Mouse (Mus musculus) frontal cortex, postnatal 14 days (tissue): ENCODE data around the gene Polr1d.

Experiments
- DNase-seq, 2 experiments: peaks; one replicate each; pipeline ENCODE4 v3.0.0; 2022; ENCODE audit warnings: low spot score in 2 of 2

The Polr1d gene

GRCm38 (mm10) chr5:147086816-147087215 is 10.0 kb downstream of the Polr1d start:
- DNase-seq = no peak

- DNase-seq = no peak
These were observed 13.0 kb downstream of the Polr1d start for GRCm38 (mm10) chr5:147089836-147090235.

- no peak for DNase-seq
These were observed 13.6 kb downstream of the Polr1d start for GRCm38 (mm10) chr5:147090256-147090963.

DNA sequence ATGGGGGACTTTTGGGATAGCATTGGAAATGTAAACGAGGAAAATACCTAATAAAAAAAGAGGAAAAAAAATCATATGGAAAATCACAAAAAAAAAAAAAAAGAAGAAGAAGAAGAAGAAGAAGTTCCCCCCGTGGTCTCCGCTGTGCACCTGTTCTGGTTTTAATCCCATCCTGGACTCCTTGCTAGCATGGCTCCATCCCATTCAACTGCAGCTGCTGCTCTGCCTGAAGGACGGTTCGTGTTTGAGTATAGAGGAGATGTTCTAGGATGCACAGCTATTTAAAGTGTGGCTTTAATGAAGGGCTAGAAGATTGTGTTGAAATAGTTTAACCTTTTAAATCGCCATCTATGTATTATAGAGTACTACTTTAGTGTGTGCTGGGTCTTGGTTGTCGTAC is 15.6 kb downstream of the Polr1d start:
- no peak for DNase-seq

- no peak for DNase-seq
These were observed 17.4 kb downstream of the Polr1d start for GRCm38 (mm10) chr5:147094296-147094695.

DNA sequence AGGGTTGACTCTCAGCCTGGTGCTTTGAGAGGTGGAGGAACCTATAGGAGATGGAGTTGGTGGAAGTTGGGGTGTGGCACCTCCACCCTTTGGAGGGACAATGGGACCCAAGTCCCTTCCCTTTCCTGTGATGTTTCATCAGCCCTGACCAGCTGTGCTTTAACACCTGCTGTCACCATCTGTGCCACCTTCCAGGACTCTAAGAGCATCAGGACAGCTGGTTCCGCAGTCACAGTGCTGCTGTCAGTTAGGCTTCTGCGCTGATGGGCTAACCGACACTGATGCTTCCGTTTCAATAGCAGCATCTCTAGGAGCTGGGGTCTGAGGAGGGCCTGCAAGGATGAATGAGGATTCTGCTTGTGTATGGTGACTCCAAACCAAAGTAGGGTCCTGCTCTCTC is 19.7 kb downstream of the Polr1d start:
- DNase-seq = no peak

- DNase-seq = no peak
These were observed 21.8 kb downstream of the Polr1d start for GRCm38 (mm10) chr5:147098667-147099066.

DNA sequence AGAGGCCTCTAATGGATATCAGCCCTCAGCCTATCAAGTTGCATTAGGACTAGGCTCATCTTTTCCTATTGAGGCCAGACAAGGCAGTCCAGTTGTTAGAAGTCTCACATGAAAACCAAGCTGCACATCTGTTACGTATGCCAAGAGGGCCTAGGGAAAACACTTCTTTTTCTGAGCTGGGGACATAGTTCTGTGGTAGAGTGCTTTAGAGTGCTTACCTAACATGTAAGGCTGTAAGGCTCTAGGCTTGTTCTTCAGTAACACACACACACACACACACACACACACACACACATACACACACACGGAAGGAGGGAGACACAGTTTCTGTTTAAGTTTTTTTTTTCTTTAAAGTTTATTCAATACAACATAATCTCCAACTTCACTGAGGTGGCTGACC is 23.3 kb downstream of the Polr1d start:
- no peak for DNase-seq

DNA sequence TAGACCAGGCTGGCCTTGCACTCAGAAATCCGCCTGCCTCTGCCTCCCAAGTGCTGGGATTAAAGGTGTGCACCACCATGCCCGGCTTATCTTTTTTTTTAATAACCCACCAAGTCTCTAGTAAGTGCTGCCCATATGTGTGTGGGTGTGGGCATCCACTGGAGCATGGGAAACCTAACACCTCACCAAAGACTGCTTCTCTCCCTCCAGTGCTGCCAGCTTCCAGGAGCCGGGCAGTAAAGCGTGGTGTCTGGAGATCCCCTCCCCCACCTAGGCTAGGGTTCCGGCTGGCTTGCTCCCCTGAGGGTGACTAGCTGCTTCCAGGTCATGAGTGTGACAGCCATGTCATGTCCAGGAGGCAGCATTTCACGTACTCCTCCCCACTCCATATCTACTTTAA is 25.4 kb downstream of the Polr1d start:
- DNase-seq = no peak

GRCm38 (mm10) chr5:147107276-147107675 is 30.4 kb downstream of the Polr1d start:
- no peak for DNase-seq

DNA sequence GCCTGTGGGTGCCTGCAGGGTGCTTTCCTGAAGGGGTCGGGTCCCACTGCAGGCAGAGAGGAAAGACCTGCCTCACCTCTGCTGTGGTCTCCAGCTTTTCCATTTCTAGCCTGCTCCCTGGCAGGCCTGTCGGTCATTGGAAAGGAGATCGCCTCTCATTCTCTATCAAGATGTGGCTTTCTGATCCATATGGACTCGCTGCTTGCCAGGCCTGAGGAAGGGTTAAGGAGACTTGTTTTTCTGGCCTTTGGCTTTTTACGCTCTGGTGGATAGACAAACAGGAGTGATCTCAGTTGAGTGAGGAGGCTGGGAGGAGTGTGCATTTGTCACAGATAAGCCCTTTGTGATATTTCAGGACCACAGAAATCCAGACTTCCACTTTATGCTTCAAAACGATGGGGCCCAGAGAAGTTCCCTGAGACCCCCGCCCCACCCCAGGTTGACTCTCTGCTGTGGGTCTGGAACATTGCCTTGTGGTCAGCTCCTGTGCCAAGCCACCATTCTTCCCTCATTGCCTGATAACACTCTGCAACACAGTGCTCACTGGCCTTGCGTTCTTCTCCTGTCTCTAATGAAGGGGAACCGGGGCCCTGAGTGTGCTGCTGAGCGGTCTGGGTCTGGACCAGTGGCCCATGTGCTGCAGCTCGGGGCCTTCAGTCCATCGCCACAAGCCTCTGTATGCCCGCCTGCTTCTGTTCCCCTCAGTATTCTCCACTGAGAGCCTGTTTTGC is 32.2 kb downstream of the Polr1d start:
- DNase-seq = no peak

DNA sequence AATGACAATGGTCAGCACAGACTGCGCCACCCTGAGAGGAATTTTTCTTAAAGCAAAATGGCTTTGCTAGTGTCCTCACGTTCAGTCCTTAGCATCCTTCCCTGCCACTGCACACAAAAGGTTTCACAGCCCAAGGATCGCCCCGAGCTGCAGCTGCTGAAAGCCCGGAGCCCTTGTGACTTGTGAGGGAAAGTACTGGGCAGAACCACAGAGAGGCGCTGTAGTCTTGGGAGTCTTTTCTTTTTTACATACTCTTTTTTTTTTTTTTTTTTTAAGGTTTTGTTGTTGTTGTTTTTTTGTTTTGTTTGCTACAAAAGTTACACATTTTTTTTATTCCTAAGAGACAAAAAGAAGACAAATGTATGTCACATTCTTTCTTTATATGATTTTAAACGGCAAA is 37.9 kb downstream of the Polr1d start:
- no peak for DNase-seq

GRCm38 (mm10) chr5:147115631-147116030 is 38.8 kb downstream of the Polr1d start:
- DNase-seq = no peak

DNA sequence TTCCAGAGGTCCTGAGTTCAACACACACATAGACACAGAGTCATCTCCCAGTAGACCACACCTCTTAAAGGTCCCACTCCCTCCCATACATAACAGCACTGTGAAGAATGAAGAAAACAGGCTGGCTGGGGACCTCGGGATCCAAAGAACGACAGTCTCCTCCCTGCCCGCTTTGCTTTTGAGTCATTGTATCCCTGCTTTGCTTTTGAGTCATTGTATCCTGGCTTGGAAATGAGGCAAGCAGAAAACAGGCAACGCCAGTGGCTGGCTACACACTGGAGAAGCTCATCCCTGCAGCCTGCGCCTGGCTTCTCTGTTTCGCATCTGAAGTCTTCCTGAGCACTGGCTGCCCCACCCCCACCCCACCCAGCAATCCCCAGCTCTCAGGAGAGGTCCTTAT is 40.2 kb downstream of the Polr1d start:
- DNase-seq = no peak

- no peak for DNase-seq
These were observed 44.3 kb downstream of the Polr1d start for GRCm38 (mm10) chr5:147121146-147121545.

DNA sequence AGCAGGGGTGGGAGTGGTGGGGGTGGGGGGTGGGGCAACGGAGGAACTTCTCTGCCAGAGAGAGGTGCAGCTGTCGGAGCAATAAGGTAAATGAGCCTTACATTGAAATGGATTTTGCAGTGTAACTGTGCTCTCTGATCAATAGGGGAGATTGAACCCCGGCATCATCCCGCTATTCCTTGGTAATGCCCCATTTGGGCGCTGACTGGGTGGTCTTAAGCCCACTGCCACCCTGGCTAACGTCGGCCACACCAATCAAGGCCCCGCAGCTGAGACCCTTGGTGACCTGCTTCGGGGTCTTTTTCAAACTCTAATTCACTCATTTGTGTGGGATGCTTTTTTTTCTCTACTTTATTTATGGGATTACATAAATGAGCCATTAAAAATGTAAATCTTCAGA is 47.9 kb downstream of the Polr1d start:
- no peak for DNase-seq

DNA sequence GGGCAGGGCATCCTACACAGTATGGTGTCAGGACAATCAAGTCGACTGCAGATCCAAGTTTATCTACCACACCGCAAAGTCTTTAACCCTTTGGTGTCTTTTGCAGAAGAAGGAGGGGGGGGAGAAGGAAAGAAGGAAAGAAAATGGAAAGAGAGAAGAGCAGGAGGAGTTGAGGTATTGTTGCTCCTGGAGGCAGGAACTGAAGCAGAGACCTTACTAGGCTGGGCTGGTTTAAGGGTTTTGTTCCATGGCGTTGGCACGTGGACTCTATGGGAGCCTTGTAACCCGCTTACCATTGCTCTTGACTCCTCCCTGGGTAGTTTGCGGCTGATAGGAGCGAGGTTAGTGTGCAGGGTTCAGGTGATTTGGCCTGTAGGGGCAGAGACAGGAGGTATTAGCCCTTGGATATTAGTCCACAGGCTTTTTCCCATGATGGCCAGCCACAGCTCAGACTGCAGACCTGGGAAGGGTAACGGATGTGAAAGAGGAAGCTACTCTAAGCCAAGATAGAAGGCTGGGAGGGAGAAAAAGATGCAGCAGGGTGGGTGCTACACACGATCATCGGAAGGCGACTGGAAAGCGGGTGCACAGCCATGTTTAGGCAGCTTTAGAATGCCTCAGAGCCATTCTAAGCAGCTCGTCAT is 48.8 kb downstream of the Polr1d start:
- no peak for DNase-seq

DNA sequence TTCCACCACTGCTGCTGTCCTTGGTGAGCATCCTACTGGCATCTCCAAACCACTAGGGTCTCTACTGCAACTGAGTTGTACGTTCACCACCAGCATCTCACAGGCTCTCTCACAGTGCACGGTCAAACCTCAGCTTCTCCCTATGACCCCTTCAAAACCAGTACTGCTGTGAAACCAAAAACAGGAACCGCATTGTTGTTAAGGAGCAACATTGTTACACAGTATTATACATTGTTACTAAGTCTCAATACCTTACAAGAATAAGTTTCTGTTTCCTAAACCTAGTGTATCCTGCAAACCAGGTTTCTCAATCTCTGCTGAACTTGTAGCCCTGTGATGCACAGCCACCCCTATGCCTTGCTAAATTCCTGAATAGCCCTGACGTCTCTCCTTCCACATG is 51.0 kb downstream of the Polr1d start:
- DNase-seq = no peak

DNA sequence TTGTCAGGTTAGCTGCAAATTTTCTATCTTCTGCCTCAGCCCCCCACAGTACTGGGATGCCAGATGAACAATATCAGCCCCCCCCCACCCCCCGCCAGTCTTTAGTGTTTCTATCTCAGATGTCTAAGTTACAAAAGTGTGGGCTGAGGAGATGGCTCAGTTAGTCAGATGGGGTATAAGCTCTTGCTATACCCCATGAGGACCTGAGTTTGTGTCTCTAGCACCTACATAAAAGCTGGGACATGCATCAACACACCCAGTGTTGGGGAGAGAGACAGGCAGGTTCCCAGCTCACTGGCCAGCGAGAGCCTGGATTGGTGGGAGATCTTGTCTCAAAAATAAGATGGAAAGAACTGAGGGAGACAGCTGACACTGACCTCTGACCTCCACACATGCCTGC is 52.6 kb downstream of the Polr1d start:
- no peak for DNase-seq

GRCm38 (mm10) chr5:147131912-147132311 is 55.1 kb downstream of the Polr1d start:
- DNase-seq = no peak

DNA sequence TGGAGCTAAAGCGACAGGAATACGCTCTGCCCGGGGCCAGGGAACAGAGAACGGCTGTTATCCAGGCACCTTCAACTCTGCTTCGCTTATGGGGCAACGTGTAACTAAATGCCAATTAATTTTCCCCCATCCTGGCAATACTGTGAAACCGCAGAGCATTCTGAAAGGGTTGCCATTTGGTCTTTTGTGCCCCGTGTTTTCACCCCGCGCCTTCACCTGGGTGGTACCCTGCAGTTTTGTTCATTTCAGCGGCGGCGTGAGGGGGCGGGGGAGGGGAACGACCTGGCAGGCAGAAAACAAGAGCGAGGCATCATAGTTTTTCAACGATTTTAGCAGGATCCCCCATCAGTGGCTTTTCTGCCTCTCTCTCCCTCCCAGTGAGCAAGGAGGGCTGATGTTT is 56.8 kb downstream of the Polr1d start:
- no peak for DNase-seq

DNA sequence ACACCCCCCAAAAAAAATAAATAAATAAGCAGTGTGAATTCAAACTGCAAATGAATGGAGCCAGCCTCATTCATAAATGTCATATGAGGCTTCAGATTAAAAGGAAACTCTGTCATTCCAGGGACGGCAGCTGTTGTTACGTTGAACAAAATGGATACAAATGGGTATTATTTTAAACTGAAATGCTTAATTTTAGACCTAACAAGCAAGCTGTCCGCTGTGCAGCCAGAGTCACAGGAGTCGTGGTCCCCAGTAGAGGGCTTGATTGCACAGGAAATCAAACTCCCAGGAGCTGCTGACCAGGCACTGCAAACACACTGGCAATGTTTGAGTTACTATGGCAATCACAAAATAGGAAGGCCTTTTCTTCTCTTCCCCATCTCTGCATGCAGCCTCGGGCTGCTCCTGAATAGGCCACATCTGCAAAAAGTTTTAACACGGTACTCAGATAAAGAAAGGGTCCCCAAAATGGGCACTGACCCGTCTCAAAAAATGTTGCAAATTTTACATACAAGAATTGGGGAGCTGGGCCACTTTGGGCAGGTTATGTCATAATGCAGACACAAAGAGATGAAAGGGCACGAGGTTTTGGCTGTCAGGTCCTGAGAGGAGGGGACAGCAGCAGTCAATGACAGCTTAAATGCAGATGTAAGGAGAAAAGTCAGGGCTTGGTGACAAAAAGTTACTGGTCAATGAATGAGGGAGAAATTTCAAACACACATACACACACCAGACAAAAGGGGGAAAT is 57.7 kb downstream of the Polr1d start:
- no peak for DNase-seq
